Mouse (Mus musculus) E14TG2a.4 (cell line): Measurements from ENCODE around the gene Atf1.

ENCODE experiments used
- CTCF ChIP-seq: conservative IDR thresholded peaks from 2 replicates; pipeline ENCODE4 v1.5.1; 2014; ENCODE audit warnings: low read length
- NANOG ChIP-seq: IDR thresholded peaks from 2 replicates; pipeline ENCODE4 v1.6.1; 2014; ENCODE audit warnings: borderline replicate concordance, low read length, mixed read lengths
- POU5F1 ChIP-seq: IDR thresholded peaks from 2 replicates; pipeline ENCODE4 v1.6.1; 2014; ENCODE audit warnings: low read length, borderline replicate concordance

GRCm38 (mm10) chr15:100241780-100242179 is 14.2 kb downstream of the Atf1 start:
- TF ChIP-seq CTCF (no peak; the same call in 1 of the 2 replicates), POU5F1 (no peak), NANOG (no peak)
